Mouse (Mus musculus) thymus, postnatal 25 days (tissue): ENCODE measurements around the gene Atp6v1e1.
A peak's percentile ranks its signal among the peaks of the same experiment; 100 is the strongest.

Experiments used
- DNase-seq: peaks from one replicate; pipeline ENCODE4 v3.0.0; 2022

Gene Atp6v1e1

DNA sequence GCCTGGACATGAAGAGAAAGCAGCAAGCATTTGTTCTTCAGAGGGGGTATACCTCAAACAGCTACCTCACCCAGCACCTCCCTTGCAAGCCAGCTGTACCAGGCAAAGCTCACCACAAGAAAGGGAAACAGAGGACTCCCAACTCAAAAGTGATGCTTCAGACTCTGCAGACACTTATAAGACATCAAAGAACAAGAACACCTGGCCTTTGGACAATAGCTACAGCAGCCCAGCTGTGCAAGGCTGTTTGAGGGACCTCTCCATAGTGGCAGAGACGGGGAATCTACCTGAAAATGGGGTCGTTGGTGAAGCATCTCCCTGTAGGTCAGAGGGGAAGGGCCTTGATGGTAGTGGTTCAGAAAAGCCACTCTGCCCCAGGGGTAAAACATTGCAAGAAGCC lies 61.4 kb downstream of the Atp6v1e1 start:
- peak; percentile 69 for DNase-seq

DNA sequence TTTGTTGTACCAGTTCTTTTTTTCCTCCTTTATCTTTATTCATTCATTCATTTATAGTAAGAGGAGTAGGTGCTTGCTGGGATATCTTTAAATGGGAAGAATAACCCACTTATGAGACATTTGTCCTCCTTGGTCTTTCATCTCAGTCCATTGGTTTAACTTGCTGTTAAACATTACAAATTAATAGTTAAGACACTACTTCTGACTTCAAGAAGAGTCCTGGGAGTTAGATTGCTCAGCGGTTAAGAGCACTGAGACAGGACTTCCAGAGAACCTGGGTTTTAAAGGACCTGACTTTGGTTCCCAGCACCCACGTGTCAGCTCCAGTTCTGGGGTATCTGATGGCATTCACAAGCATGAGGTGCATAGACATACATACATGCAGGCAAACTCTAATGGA lies 76.2 kb downstream of the Atp6v1e1 start:
- no peak for DNase-seq
